Mouse (Mus musculus): ENCODE results near the gene Uhrf1.

GRCm38 (mm10) chr17:56254695-56255094 lies 48.4 kb upstream of the Uhrf1 start:
- no peak for TF ChIP-seq POLR2A (IDR thresholded peaks at IDR 0.05; ENCODE audit: low read depth, low read length)
- TF ChIP-seq CTCF (IDR thresholded peaks at IDR 0.05; ENCODE audit: extremely low read depth, insufficient read length, insufficient replicate concordance, low read depth, low read length): no peak

All from small intestine, adult 2 months (tissue).